Mouse (Mus musculus) CH12.LX (cell line): ENCODE measurements around the gene Cars.

Experiments
- CTCF ChIP-seq, 2 experiments: IDR thresholded peaks in 1 of 2; conservative IDR thresholded peaks in 1 of 2; 2 replicates each; pipeline ENCODE4 v1.5.1; 2011 to 2012; ENCODE audit warnings: low read depth in 2 of 2, low read length in 2 of 2, improper control_type of control experiment in 1 of 2, inconsistent platforms in 1 of 2, mild to moderate bottlenecking in 1 of 2, moderate library complexity in 1 of 2
- EP300 ChIP-seq: IDR thresholded peaks from 2 replicates; pipeline ENCODE4 v1.6.1; 2011; ENCODE audit warnings: low read length, improper control_type of control experiment
- HCFC1 ChIP-seq: IDR thresholded peaks from 2 replicates; pipeline ENCODE4 v1.6.1; 2012; ENCODE audit warnings: low read depth, mild to moderate bottlenecking, inconsistent platforms, low read length, improper control_type of control experiment
- JUND ChIP-seq: conservative IDR thresholded peaks from 2 replicates; pipeline ENCODE4 v1.6.1; 2011; ENCODE audit warnings: low read depth, low read length, improper control_type of control experiment
- NRF1 ChIP-seq: IDR thresholded peaks from 2 replicates; pipeline ENCODE4 v1.6.1; 2014; ENCODE audit warnings: low read depth, mild to moderate bottlenecking, inconsistent platforms, low read length, improper control_type of control experiment, moderate library complexity
- POLR2A ChIP-seq: IDR thresholded peaks from 2 replicates; pipeline ENCODE4 v1.6.1; 2011; ENCODE audit warnings: low read depth, mild to moderate bottlenecking, improper control_type of control experiment, low read length
- USF2 ChIP-seq: conservative IDR thresholded peaks from 2 replicates; pipeline ENCODE4 v1.6.1; 2011; ENCODE audit warnings: low read depth, low read length, improper control_type of control experiment
- ZC3H11A ChIP-seq: IDR thresholded peaks from 2 replicates; pipeline ENCODE4 v1.6.1; 2012; ENCODE audit warnings: low read depth, mild to moderate bottlenecking, inconsistent platforms, low read length, improper control_type of control experiment
- ZKSCAN1 ChIP-seq: IDR thresholded peaks from 2 replicates; pipeline ENCODE4 v1.6.1; 2012; ENCODE audit warnings: low read depth, inconsistent platforms, low read length, improper control_type of control experiment, borderline replicate concordance
- ZMIZ1 ChIP-seq: IDR thresholded peaks from 2 replicates; pipeline ENCODE4 v1.6.1; 2012; ENCODE audit warnings: low read depth, mild to moderate bottlenecking, inconsistent platforms, low read length, improper control_type of control experiment

DNA sequence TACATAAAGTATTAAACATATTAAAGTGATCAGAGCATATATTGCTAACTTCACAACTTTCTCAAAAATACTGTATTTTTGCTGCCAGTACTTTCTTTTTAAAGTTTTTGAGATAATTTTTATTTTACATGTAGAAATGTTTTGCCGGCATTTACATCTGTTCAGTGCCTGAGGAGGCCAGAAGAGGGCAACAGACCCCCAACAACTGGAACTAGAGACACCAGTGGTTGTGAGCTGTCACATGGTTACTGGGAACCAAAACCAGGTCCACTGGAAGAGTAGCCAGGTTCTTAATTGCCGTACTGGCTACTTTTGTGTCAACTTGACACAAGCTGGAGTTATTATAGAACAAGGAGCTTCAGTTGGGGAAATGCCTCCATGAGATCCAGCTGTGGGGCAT, 1.8 kb upstream of the Cars start:
- no peak for TF ChIP-seq JUND
- peak in 1 of 2 experiments; percentile 63; a peak in 2 of 4 replicates for TF ChIP-seq CTCF (conservative IDR thresholded peaks at IDR 0.05 in 1 of 2, IDR thresholded peaks at IDR 0.05 in 1 of 2; ENCODE audit: low read depth in 2 of 2, low read length in 2 of 2)
- no peak for TF ChIP-seq NRF1
- no peak for TF ChIP-seq POLR2A
- TF ChIP-seq USF2, result 0 out of 2 replicates have a peak, but pooled peaks have one; percentile 8
- TF ChIP-seq ZC3H11A, result no peak
- no peak for TF ChIP-seq ZKSCAN1
- TF ChIP-seq EP300, result no peak
- no peak for TF ChIP-seq ZMIZ1
- TF ChIP-seq HCFC1, result no peak
